Mouse (Mus musculus): ENCODE measurements around the gene Gm27235.
"Not testable (repeated sequence)": the region's sequence is repeated elsewhere in the genome, so short reads cannot be mapped to it uniquely, and the experiment has no call there.

Gm27235 gene

DNA sequence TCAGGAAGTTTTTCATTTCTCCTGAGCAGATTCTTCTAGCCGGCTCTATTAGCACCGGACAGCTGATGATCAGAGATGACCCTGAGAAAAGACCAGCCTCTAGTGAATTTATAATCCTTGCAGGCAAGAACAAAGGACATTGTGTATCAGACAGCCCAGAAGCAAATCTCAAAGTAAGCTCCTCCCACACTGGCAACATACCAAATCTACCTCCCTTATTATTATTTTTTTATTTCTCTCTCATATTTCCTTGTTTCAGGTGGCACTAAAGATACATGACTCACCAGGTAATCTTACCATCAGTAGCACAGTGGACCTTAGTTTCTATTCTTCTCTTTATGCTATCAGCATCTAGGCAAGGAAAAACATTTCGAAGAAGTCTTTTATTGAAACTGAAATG lies at the start of gene Gm27235, which contains the start of gene D730048I06Rik:
Gene Gm27235 (minus strand): TSS at position 101 of the 400 bp plus-strand sequence.
Gene D730048I06Rik (minus strand): TSS at position 112 of the 400 bp plus-strand sequence.
- DNase-seq (ENCODE audit: low spot score): no peak

DNA sequence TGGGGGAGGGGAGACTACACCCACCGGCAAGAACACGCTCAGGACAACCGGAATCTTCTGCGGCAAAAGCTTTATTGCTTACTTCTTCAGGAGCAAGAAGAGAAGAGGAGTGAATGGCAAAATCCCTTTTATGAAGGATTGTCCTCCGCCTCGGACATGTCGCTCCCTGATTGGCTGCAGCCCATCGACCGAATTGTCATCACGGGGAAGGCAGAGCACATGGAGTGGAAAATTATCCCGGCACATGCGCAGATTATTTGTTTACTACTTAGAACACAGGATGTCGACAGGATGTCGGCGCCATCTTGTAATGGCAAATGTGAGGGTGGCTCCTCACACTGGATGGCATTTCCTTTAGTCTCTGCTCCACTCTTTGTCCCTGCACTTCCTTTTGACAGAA lies 28.0 kb upstream of the Gm27235 start:
- not testable (repeated sequence) for DNase-seq (ENCODE audit: low spot score)

DNA sequence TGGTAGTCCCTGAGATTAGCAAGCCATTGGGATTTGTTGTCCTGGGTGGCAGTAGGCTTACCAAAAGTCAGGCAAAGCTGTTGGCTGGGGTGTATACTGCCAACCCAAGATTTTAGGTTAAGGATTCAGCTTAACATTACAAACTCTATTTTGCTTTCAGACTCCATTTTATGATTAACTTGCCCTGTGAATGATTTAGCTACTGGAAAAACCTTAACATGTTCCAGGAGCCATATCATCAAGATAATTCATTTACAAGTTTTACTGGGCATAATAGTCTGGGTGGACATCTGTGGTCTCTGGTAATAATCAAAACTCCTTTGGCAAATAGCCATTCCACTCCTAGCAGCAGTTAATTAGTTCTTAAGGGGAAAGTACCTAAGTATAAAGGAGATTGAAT lies 8.2 kb upstream of the Gm27235 start:
- no peak for DNase-seq (ENCODE audit: low spot score)

DNA sequence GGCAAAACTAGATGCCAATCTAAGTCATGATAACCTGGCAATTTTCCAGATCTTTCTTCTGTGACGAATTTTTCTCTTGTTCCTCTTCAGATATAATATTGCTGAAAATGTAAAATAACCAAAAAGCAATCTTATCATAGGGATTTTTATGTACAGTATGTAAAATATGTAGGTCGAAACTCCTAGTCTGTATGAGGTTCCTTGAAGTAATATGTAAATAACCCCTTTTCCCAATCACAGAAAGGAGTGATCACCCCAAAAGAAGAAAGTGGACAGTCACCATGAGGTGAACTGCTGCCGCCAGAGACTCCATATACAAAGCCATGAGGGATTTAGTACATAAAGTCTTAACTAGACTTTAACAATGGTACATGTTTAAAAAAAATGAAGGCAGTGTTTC lies 11.9 kb downstream of the Gm27235 start, which contains the start of gene Gm17727:
Gene Gm17727 (minus strand): TSS at position 101 of the 400 bp plus-strand sequence.
- DNase-seq (ENCODE audit: low spot score): no peak

DNA sequence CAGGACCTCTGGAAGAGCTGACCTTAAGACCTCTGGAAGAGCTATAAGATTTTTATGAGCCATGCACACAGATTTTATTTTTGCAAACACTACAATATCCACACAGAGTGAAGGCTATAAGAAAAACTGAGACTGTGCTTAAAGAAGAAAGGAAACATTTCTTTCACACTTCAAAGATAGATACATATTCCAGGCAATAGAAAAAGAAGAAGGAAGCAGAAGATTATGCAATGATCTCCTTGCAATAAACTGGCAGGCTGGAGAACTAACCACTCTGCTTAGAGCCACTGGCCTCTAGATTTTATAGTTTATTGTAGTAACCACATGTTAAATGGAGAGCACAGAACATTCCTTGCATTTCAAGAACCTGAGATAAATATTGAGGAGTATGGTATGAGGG lies 33.1 kb downstream of the Gm27235 start:
- DNase-seq (ENCODE audit: low spot score): no peak

DNA sequence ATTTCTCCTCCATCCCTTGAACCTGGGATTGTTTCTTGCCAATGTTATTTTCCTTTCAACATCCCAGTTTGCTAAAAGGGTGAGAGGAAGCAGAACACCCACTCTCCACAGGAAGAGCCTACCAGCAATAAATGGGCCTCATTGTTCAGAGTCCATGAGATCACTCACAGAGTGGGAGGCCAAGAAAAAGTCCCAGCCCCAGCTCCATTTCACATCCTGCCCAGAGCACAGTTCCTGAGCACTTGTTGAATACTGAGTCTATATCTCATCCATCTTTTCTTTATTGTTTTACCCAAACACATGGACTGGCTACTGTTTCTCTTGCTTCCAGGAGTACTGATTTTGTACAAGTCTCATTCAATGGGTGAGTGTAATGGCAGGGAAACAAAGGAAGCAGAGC lies 49.2 kb downstream of the Gm27235 start, which contains the start of gene Gm17677:
Gene Gm17677 (plus strand): TSS at position 301 of the 400 bp plus-strand sequence.
- no peak for DNase-seq (ENCODE audit: low spot score)
